Mouse (Mus musculus) midbrain, postnatal 0 days (tissue): ENCODE results near the gene Ninj2. TPM values are rescaled to one million over a fixed set of nuclear protein-coding genes. Genes with fewer than 3 reads are reported as not detected.
"Not testable (repeated sequence)": the region's sequence is repeated elsewhere in the genome, so short reads cannot be mapped to it uniquely, and the experiment has no call there.

ENCODE experiments used
- ATAC-seq: fragments of 200-750 bp; cut with Nextera tagmentation; 2 replicates; pipeline ENCODE4 v1.8.0; 2017; ENCODE audit warnings: moderate number of reproducible peaks, mild to moderate bottlenecking, moderate TSS enrichment, moderate library complexity; ENCODE audit not compliant: low FRiP score
- DNase-seq: peaks from one replicate; pipeline ENCODE4 v3.0.0-alpha.2; 2015; ENCODE audit warnings: low spot score
- H3K27ac ChIP-seq: fragments of 300-500 bp; sonication (generic); 2 replicates; pipeline ENCODE4 v1.5.1; 2014; ENCODE audit warnings: low read depth, mild to moderate bottlenecking, low read length, mixed read lengths
- H3K27me3 ChIP-seq: fragments of 300-500 bp; sonication (generic); 2 replicates; pipeline ENCODE4 v1.6.1; 2014; ENCODE audit warnings: low read length, control low read depth, mixed read lengths; ENCODE audit not compliant: insufficient read depth
- H3K36me3 ChIP-seq: fragments of 300-500 bp; sonication (generic); 2 replicates; pipeline ENCODE4 v1.6.1; 2014; ENCODE audit warnings: low read length, control low read depth, mixed read lengths; ENCODE audit not compliant: insufficient read depth
- H3K4me1 ChIP-seq: fragments of 300-500 bp; sonication (generic); 2 replicates; pipeline ENCODE4 v1.6.1; 2014; ENCODE audit warnings: mild to moderate bottlenecking, control low read depth, antibody characterized with exemption, low read length, mixed read lengths; ENCODE audit not compliant: insufficient read depth
- H3K4me2 ChIP-seq: fragments of 300-500 bp; sonication (generic); 2 replicates; pipeline ENCODE4 v1.6.1; 2014; ENCODE audit warnings: low read depth, mild to moderate bottlenecking, low read length, mixed read lengths; ENCODE audit not compliant: poor library complexity, severe bottlenecking
- H3K4me3 ChIP-seq: fragments of 300-500 bp; sonication (generic); 2 replicates; pipeline ENCODE4 v1.5.1; 2014; ENCODE audit warnings: low read depth, mild to moderate bottlenecking, low read length, moderate library complexity
- H3K9ac ChIP-seq: fragments of 300-500 bp; sonication (generic); replicated peaks from 2 replicates; pipeline ENCODE4 v1.6.1; 2014; ENCODE audit warnings: mild to moderate bottlenecking, low read length, moderate library complexity, mixed read lengths; ENCODE audit not compliant: poor library complexity, severe bottlenecking
- H3K9me3 ChIP-seq: fragments of 300-500 bp; sonication (generic); 2 replicates; pipeline ENCODE4 v1.6.1; 2016; ENCODE audit warnings: low read length, control low read depth
- CTCF ChIP-seq: IDR thresholded peaks from 2 replicates; pipeline ENCODE4 v1.5.1; 2016; ENCODE audit warnings: antibody characterized with exemption, mild to moderate bottlenecking
- WGBS: fragments of 180-500 bp; shearing (Covaris S2); extraction: QIAGEN DNeasy Blood & Tissue Kit; methylation state at CpG from one replicate; pipeline ENCODE4 v1.1.7; 2014; 5-methylcytosine and 5-hydroxymethylcytosine counted together
- polyA plus RNA-seq: library from polyadenylated mRNA; unstranded; fragments of >200 nt; fragmentation: Nextera tagmentation; extraction: Ambion mirVana; gene quantifications from 2 replicates; pipeline ENCODE4 v1.2.1, GENCODE M21; 2015
- total RNA-seq: library from RNA; depleted of rRNA; stranded (reverse); fragments of >200 nt; gene quantifications from 2 replicates; pipeline ENCODE4 v1.2.3, GENCODE M21; 2014

Gene Ninj2
- total and polyA plus RNA-seq, 2 experiments from 2014 or later = not detected

DNA sequence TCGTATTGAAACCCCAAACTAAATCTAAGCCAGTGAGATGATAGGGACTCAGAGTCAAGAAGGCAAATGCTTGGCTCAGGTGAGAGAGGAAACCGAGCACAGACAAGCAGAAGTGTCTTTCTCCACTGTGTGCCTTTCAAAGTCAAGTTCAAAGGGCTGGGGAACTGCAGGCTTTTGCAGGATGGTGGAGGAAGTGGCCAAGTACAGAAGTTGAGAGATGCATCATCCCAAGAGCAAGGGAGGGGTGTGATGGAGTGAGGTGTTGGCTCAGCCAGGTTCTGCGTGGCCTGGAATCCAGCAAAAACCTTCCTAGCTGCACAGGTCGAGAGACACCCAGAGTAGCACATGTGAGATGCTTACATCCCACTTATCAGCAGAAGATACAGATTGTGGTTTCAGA lies 11.6 kb upstream of the Ninj2 start:
- 82% methylated on average over 4 of the region's 4 CpGs for WGBS

DNA sequence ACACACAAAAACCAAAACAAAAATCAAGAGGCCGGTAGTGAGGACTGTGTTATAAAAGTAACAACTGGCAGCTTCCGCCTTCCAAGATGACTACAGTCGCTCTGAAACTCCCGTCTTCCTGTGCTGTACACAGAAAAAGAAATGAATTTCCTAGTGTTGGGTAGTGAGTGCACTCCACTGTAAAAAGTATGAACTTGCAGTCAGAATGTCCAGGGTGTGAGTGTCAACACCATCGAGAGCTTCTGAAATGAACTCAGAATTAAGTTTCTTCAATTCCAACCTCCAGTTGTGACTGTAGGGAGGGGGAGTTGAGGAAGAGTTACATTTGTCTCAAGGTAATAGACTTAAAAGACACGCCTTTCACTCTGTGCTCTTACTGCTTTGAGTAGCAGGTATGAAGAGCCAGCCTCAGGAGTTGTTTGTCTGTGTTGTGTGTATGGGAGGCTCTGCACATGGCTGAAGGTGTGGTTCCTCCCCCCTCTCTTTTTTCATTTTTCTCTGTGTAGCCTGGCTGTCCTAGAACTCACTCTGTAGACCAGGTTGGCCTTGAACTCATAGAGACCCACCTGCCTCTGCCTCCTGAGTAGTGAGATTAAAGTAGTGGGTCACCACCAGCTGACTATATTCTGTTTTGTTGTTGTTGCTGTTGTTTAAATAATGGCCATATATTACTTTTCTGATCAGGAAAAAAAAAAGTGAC lies 10.7 kb upstream of the Ninj2 start:
- 97% methylated on average over 6 of the region's 6 CpGs for whole genome bisulfite sequencing
- TF ChIP-seq CTCF = no peak
- no peak for ATAC-seq

More for the DNA sequence above, 11.6 kb upstream of the Ninj2 start:
- Histone ChIP-seq H3K9me3 (no peaks in the 10 kb centered on the region), H3K36me3 (no peaks in the 10 kb centered on the region), H3K27me3 (no peaks in the 10 kb centered on the region), H3K4me2 (no peak overlapping the region), H3K27ac (no peak overlapping the region), H3K4me3 (no peak overlapping the region), H3K4me1 (no peaks in the 10 kb centered on the region), H3K9ac (no peak overlapping the region)
- ATAC-seq (no peak), DNase-seq (no peak)
- TF ChIP-seq CTCF = no peak

GRCm38 (mm10) chr6:120082951-120083411 lies 10.2 kb upstream of the Ninj2 start:
- H3K9me3 ChIP-seq = no peaks in the 10 kb centered on the region
- DNase-seq (no peak), ATAC-seq (no peak)
- H3K4me2 ChIP-seq = no peak overlapping the region
- WGBS = 93% methylated on average over 8 of the region's 8 CpGs
- H3K9ac ChIP-seq = no peak overlapping the region
- no peaks in the 10 kb centered on the region for H3K27me3 ChIP-seq
- no peaks in the 10 kb centered on the region for H3K4me1 ChIP-seq
- no peak overlapping the region for H3K4me3 ChIP-seq
- H3K27ac ChIP-seq = no peak overlapping the region
- no peaks in the 10 kb centered on the region for H3K36me3 ChIP-seq
- no peak for TF ChIP-seq CTCF

More for the DNA sequence above, 10.7 kb upstream of the Ninj2 start:
- no peak for DNase-seq
- no peak overlapping the region for H3K4me2 ChIP-seq
- H3K36me3 ChIP-seq = no peaks in the 10 kb centered on the region
- no peak overlapping the region for H3K27ac ChIP-seq
- no peak overlapping the region for H3K9ac ChIP-seq
- no peaks in the 10 kb centered on the region for H3K4me1 ChIP-seq
- H3K27me3 ChIP-seq = no peaks in the 10 kb centered on the region
- no peaks in the 10 kb centered on the region for H3K9me3 ChIP-seq
- H3K4me3 ChIP-seq = no peak overlapping the region

GRCm38 (mm10) chr6:120083442-120083841 lies 9.7 kb upstream of the Ninj2 start:
- no peak overlapping the region for H3K4me3 ChIP-seq
- H3K27me3 ChIP-seq = no peaks in the 10 kb centered on the region
- ATAC-seq (no peak), DNase-seq (no peak)
- H3K4me2 ChIP-seq = no peak overlapping the region
- no peaks in the 10 kb centered on the region for H3K36me3 ChIP-seq
- H3K9ac ChIP-seq = no peak overlapping the region
- WGBS = 73% methylated on average over 6 of the region's 6 CpGs
- no peaks in the 10 kb centered on the region for H3K4me1 ChIP-seq
- H3K27ac ChIP-seq = no peak overlapping the region
- H3K9me3 ChIP-seq = no peaks in the 10 kb centered on the region
- TF ChIP-seq CTCF = no peak

GRCm38 (mm10) chr6:120084983-120085382 lies 8.2 kb upstream of the Ninj2 start:
- 97% methylated on average over 2 of the region's 2 CpGs for WGBS
- no peak for TF ChIP-seq CTCF

GRCm38 (mm10) chr6:120085832-120086231 lies 7.3 kb upstream of the Ninj2 start:
- no peaks in the 10 kb centered on the region for H3K27me3 ChIP-seq
- DNase-seq = no peak
- H3K4me3 ChIP-seq = no peak overlapping the region
- no peak overlapping the region for H3K27ac ChIP-seq
- no peaks in the 10 kb centered on the region for H3K9me3 ChIP-seq
- no peak overlapping the region for H3K4me2 ChIP-seq
- no peak for TF ChIP-seq CTCF
- H3K4me1 ChIP-seq = no peaks in the 10 kb centered on the region
- no peak for ATAC-seq
- WGBS = 75% methylated on average over 3 of the region's 3 CpGs
- H3K9ac ChIP-seq = no peak overlapping the region
- no peaks in the 10 kb centered on the region for H3K36me3 ChIP-seq

More at GRCm38 (mm10) chr6:120084983-120085382, 8.2 kb upstream of the Ninj2 start:
- Histone ChIP-seq H3K9ac (no peak overlapping the region), H3K9me3 (no peaks in the 10 kb centered on the region), H3K36me3 (no peaks in the 10 kb centered on the region), H3K27ac (no peak overlapping the region), H3K4me1 (no peaks in the 10 kb centered on the region), H3K27me3 (no peaks in the 10 kb centered on the region), H3K4me3 (no peak overlapping the region), H3K4me2 (no peak overlapping the region)
- DNase-seq (no peak), ATAC-seq (no peak)

- H3K36me3 ChIP-seq, H3K4me1 ChIP-seq, ATAC-seq, H3K9me3 ChIP-seq, H3K27ac ChIP-seq, H3K9ac ChIP-seq, H3K27me3 ChIP-seq, H3K4me2 ChIP-seq, DNase-seq, H3K4me3 ChIP-seq: not testable (repeated sequence)
- WGBS = 91% methylated on average over 6 of the region's 8 CpGs
Observed at GRCm38 (mm10) chr6:120087041-120087440, 6.1 kb upstream of the Ninj2 start.
